Mouse (Mus musculus): ENCODE measurements around the gene Fez2.
A peak's percentile ranks its signal among the peaks of the same experiment; 100 is the strongest.

The Fez2 gene

GRCm38 (mm10) chr17:78417381-78418281 lies at the start of gene Fez2:
TSS of gene Fez2 (minus strand) at chr17:78418152.
- peak; percentile 91 for DNase-seq (ENCODE audit: low spot score)

GRCm38 (mm10) chr17:78465500-78465899 lies 47.5 kb upstream of the Fez2 start:
- no peak for DNase-seq (ENCODE audit: low spot score)

- DNase-seq (ENCODE audit: low spot score): no peak
Observed at GRCm38 (mm10) chr17:78465071-78465470, 47.1 kb upstream of the Fez2 start.

- DNase-seq (ENCODE audit: low spot score): no peak
Observed at GRCm38 (mm10) chr17:78460140-78460539, 42.2 kb upstream of the Fez2 start.

- DNase-seq (ENCODE audit: low spot score): no peak
Observed at GRCm38 (mm10) chr17:78455556-78455955, 37.6 kb upstream of the Fez2 start.

- peak; percentile 76 for DNase-seq (ENCODE audit: low spot score)
Observed at GRCm38 (mm10) chr17:78455114-78455513, 37.2 kb upstream of the Fez2 start.

GRCm38 (mm10) chr17:78454189-78454977 lies 36.4 kb upstream of the Fez2 start:
- no peak for DNase-seq (ENCODE audit: low spot score)

- DNase-seq (ENCODE audit: low spot score): no peak
Observed at GRCm38 (mm10) chr17:78453529-78453928, 35.6 kb upstream of the Fez2 start.

- peak; percentile 39 for DNase-seq (ENCODE audit: low spot score)
Observed at GRCm38 (mm10) chr17:78451886-78452285, 33.9 kb upstream of the Fez2 start.

GRCm38 (mm10) chr17:78451332-78451793 lies 33.4 kb upstream of the Fez2 start:
- DNase-seq (ENCODE audit: low spot score): no peak

- no peak for DNase-seq (ENCODE audit: low spot score)
Observed at GRCm38 (mm10) chr17:78449635-78450197, 31.8 kb upstream of the Fez2 start.

GRCm38 (mm10) chr17:78444826-78445225 lies 26.9 kb upstream of the Fez2 start:
- DNase-seq (ENCODE audit: low spot score): peak; percentile 44

- DNase-seq (ENCODE audit: low spot score): no peak
Observed at GRCm38 (mm10) chr17:78440771-78441170, 22.8 kb upstream of the Fez2 start.

GRCm38 (mm10) chr17:78437161-78437560 lies 19.2 kb upstream of the Fez2 start:
- DNase-seq (ENCODE audit: low spot score): no peak

- no peak for DNase-seq (ENCODE audit: low spot score)
Observed at GRCm38 (mm10) chr17:78435661-78436060, 17.7 kb upstream of the Fez2 start.

- DNase-seq (ENCODE audit: low spot score): peak; percentile 60
Observed at GRCm38 (mm10) chr17:78434746-78435145, 16.8 kb upstream of the Fez2 start.

GRCm38 (mm10) chr17:78430374-78430773 lies 12.4 kb upstream of the Fez2 start:
- DNase-seq (ENCODE audit: low spot score): no peak

GRCm38 (mm10) chr17:78429051-78429450 lies 11.1 kb upstream of the Fez2 start:
- DNase-seq (ENCODE audit: low spot score): no peak

- no peak for DNase-seq (ENCODE audit: low spot score)
Observed at GRCm38 (mm10) chr17:78425026-78425425, 7.1 kb upstream of the Fez2 start.

- DNase-seq (ENCODE audit: low spot score): no peak
Observed at GRCm38 (mm10) chr17:78419216-78419615, 1.3 kb upstream of the Fez2 start.

- no peak for DNase-seq (ENCODE audit: low spot score)
Observed at GRCm38 (mm10) chr17:78415255-78415654, 2.7 kb downstream of the Fez2 start.

- no peak for DNase-seq (ENCODE audit: low spot score)
Observed at GRCm38 (mm10) chr17:78409900-78410299, 8.1 kb downstream of the Fez2 start.

GRCm38 (mm10) chr17:78408386-78408785 lies 9.6 kb downstream of the Fez2 start:
- DNase-seq (ENCODE audit: low spot score): no peak

Measured in lung, postnatal 25 days (tissue).